Mouse (Mus musculus) WW6 (cell line): ENCODE data around the gene Ddr2.

Experiments
- DNase-seq: peaks from one replicate; pipeline ENCODE4 v3.0.0-alpha.2; 2013; ENCODE audit warnings: low read depth, low spot score

Ddr2 gene

GRCm38 (mm10) chr1:169948866-169949265 lies 161.7 kb downstream of the Ddr2 start:
- DNase-seq: no peak

GRCm38 (mm10) chr1:169948280-169948679 lies 162.3 kb downstream of the Ddr2 start:
- no peak for DNase-seq

- no peak for DNase-seq
These were observed 162.9 kb downstream of the Ddr2 start for GRCm38 (mm10) chr1:169947654-169948053.

GRCm38 (mm10) chr1:169946004-169946403 lies 164.6 kb downstream of the Ddr2 start:
- no peak for DNase-seq

- no peak for DNase-seq
These were observed 171.2 kb downstream of the Ddr2 start for GRCm38 (mm10) chr1:169939345-169939744.

- peak; percentile 5 for DNase-seq
These were observed 176.4 kb downstream of the Ddr2 start for GRCm38 (mm10) chr1:169934005-169934725.

GRCm38 (mm10) chr1:169932122-169932746 lies 178.3 kb downstream of the Ddr2 start:
- no peak for DNase-seq

- no peak for DNase-seq
These were observed 178.9 kb downstream of the Ddr2 start for GRCm38 (mm10) chr1:169931698-169932097.

- DNase-seq: no peak
These were observed 182.0 kb downstream of the Ddr2 start, which contains the start of gene Ccdc190 for GRCm38 (mm10) chr1:169928454-169928971. Gene Ccdc190 (plus strand): TSS chr1:169928648.

- no peak for DNase-seq
These were observed 182.7 kb downstream of the Ddr2 start for GRCm38 (mm10) chr1:169927753-169928369.

GRCm38 (mm10) chr1:169924567-169924966 lies 186.0 kb downstream of the Ddr2 start:
- DNase-seq: no peak
